Mouse (Mus musculus) stomach, embryonic 15.5 days (tissue): ENCODE data around the gene Fcgrt. TPM values are rescaled to one million over a fixed set of nuclear protein-coding genes. Genes with fewer than 3 reads are reported as not detected.
A peak's percentile ranks its signal among the peaks of the same experiment; 100 is the strongest.

Experiments used
- ATAC-seq: fragments of 200-750 bp; cut with Nextera tagmentation; 2 replicates; pipeline ENCODE4 v1.8.0; 2017; ENCODE audit warnings: low read depth, moderate number of reproducible peaks, moderate TSS enrichment; ENCODE audit not compliant: insufficient read depth, low FRiP score
- H3K27ac ChIP-seq: fragments of 300-500 bp; sonication (generic); 2 replicates; pipeline ENCODE4 v1.5.1; 2015; ENCODE audit warnings: mild to moderate bottlenecking, inconsistent platforms
- H3K27me3 ChIP-seq: fragments of 300-500 bp; sonication (generic); replicated peaks from 2 replicates; pipeline ENCODE4 v1.6.1; 2015; ENCODE audit warnings: inconsistent platforms
- H3K36me3 ChIP-seq: fragments of 300-500 bp; sonication (generic); 2 replicates; pipeline ENCODE4 v1.6.1; 2015; ENCODE audit warnings: inconsistent platforms
- H3K4me1 ChIP-seq: fragments of 300-500 bp; sonication (generic); 2 replicates; pipeline ENCODE4 v1.6.1; 2015; ENCODE audit warnings: inconsistent platforms
- H3K4me2 ChIP-seq: fragments of 300-500 bp; sonication (generic); 2 replicates; pipeline ENCODE4 v1.6.1; 2015; ENCODE audit warnings: mild to moderate bottlenecking, inconsistent platforms
- H3K4me3 ChIP-seq: fragments of 300-500 bp; sonication (generic); replicated peaks from 2 replicates; pipeline ENCODE4 v1.5.1; 2015; ENCODE audit warnings: inconsistent platforms
- H3K9ac ChIP-seq: fragments of 300-500 bp; sonication (generic); 2 replicates; pipeline ENCODE4 v1.6.1; 2015; ENCODE audit warnings: inconsistent platforms
- H3K9me3 ChIP-seq: fragments of 300-500 bp; sonication (generic); 2 replicates; pipeline ENCODE4 v1.6.1; 2016; ENCODE audit warnings: inconsistent platforms
- WGBS: fragments of 180-500 bp; shearing (Covaris S2); methylation state at CpG from one replicate; pipeline ENCODE4 v1.1.7; 2015; 5-methylcytosine and 5-hydroxymethylcytosine counted together
- microRNA counts: library from miRNA; unstranded; fragments of <30 nt; microRNA quantifications from one replicate; lab custom pipeline; 2016
- microRNA-seq: library from miRNA; unstranded; fragments of <30 nt; microRNA quantifications from one replicate; pipeline ENCODE4, GENCODE M21; 2016
- polyA plus RNA-seq: library from polyadenylated mRNA; unstranded; fragments of >200 nt; fragmentation: Nextera tagmentation; extraction: Ambion mirVana; gene quantifications from 2 replicates; pipeline ENCODE4 v1.2.1, GENCODE M21; 2015

Fcgrt gene
- polyA plus RNA-seq, 1 experiment from 2014 or later: 92.1 TPM

DNA sequence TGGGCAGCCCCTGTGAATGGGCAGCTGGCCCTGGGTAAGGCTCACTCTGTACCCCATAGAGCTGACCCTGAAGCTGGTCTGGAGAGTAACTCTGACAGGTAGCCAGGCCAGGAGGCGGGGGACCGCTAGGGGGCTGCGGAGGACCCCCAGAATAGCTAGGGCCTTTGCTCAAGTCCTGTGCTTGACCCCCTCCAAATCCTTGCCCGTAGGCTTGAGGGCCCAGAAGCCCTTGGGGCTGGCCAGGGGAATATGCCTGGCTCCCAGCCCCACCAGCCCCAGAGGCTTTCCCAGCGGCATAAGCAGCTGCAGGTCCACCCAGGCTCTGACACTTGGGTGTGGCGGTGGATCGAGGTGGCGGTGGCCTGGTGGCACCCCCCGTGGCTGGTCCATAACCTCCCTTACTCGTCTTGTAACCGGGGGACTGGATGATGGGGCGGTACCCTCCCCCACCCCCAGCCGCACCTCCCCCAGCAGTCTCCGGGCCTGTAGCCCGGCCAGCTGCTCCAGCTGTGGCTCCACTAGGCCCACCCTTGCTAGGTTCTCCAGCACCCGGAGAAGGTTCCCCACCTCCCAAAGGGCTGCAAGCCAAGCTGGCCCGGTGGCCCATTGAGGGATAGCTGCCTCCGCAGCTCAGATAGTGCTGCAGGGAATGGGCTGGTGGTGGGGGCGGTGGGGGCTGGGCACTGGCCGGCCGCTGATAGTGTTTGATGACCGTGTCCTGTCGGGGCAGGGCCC, 54.6 kb downstream of the Fcgrt start:
- no peak overlapping the region for H3K27ac ChIP-seq
- peaks cover 60% of the 10 kb centered on the region for H3K36me3 ChIP-seq
- WGBS: 92% methylated on average over 23 of the region's 23 CpGs
- no peaks in the 10 kb centered on the region for H3K9me3 ChIP-seq
- no peaks in the 10 kb centered on the region for H3K27me3 ChIP-seq
- H3K4me1 ChIP-seq: peaks cover 17% of the 10 kb centered on the region
- no peak overlapping the region for H3K4me3 ChIP-seq
- ATAC-seq: no peak
- no peak overlapping the region for H3K9ac ChIP-seq
- H3K4me2 ChIP-seq: no peak overlapping the region

DNA sequence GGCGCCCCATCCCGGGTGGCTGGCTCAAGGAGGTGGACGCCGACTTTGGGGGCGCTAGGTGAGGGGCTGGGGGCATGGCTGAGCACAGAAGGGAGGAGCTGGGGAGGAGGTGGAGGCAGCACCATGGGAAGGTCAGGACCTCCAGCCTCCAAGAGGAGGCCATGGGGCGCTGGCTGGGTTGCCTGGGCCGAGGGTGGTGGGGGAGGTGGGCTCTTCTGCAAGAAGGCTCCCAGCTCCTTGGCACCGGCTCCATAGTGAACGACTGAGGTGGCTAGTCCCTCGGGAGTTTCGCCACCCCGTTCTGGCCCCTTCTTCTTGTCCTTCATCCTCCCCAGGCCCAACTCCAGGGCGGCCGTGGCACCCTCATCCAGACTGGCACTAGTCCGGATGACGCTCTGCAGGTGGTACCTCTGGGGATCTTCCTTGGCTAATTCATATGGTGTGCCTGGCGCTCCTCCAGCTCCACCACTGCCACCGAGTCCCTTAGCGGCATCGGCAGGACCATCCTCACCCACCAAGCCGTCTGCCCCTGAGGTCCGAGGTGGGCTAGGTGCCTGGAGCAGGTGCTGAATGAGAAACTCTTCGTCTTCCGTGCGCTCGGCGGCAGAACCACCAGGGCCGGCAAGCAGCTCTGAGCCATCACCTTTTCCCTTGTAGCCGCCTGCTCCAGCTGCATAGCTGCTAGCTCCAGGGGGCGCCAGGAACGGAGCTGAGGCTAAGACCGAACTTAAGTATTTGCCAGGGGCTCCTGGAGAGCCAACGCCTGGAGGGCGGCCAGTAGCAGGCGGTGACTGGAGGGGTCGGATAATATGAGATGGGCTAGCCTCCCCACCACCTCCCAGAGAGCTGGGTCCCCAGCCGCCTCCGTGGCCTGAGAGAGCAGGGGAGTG, 55.4 kb downstream of the Fcgrt start:
- Histone ChIP-seq H3K9ac (no peak overlapping the region), H3K36me3 (peaks cover 67% of the 10 kb centered on the region), H3K27me3 (no peaks in the 10 kb centered on the region), H3K4me2 (no peak overlapping the region), H3K4me1 (peaks cover 17% of the 10 kb centered on the region), H3K4me3 (no peak overlapping the region), H3K9me3 (no peaks in the 10 kb centered on the region), H3K27ac (no peak overlapping the region)
- 92% methylated on average over 36 of the region's 38 CpGs for WGBS
- no peak for ATAC-seq

DNA sequence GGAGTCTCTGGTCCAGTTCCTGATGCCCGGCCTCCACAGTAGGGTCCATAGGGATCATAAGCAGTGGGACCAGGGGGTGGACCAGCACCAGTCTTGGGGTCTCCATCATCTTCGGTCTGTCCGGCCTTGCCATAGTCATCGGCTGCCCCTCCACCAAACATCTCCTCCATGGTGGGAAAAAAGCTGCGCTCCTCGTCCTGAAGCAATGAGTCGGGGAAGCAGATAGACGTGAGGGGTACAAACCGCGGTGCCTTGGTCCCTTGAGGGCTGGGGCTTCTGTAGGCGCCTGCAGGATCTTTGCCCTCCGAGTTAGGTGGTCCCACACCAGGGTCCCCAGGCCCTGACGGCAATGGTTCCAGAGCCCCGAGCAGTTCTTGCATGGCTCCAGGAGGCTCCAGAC, 56.2 kb downstream of the Fcgrt start:
- ATAC-seq: no peak
- no peak overlapping the region for H3K27ac ChIP-seq
- H3K36me3 ChIP-seq: peaks cover 75% of the 10 kb centered on the region
- H3K9me3 ChIP-seq: no peaks in the 10 kb centered on the region
- H3K4me3 ChIP-seq: no peak overlapping the region
- 93% methylated on average over 14 of the region's 14 CpGs for WGBS
- H3K27me3 ChIP-seq: no peaks in the 10 kb centered on the region
- H3K9ac ChIP-seq: no peak overlapping the region
- no peak overlapping the region for H3K4me2 ChIP-seq
- peaks cover 17% of the 10 kb centered on the region for H3K4me1 ChIP-seq

DNA sequence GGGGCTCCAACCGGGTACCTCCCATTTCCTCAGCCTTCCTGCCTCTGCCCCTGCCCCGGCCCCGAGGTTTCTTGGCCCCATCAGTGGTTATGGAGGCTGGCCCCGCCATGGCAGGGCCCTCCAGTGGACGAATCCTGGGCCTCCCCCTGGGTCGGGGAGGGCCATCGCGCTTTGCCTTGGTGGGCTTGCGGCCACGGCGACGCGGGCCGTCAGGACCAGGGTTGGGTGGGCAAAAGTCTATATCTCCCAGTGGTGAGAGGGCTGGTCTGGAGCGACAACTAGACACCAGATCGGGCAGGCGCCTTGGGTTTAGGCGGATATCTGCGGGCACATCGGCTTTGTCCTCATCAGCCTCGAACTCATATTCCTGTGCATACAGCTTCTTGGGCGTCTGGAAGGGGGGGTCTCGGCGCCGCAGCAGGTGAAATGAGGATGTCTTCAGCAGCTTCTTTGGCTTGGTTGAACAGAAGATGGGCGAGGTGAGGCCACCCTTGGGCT, 56.7 kb downstream of the Fcgrt start:
- no peak overlapping the region for H3K9ac ChIP-seq
- H3K27ac ChIP-seq: no peak overlapping the region
- H3K4me1 ChIP-seq: peaks cover 12% of the 10 kb centered on the region
- H3K27me3 ChIP-seq: no peaks in the 10 kb centered on the region
- H3K4me3 ChIP-seq: no peak overlapping the region
- no peaks in the 10 kb centered on the region for H3K9me3 ChIP-seq
- 94% methylated on average over 26 of the region's 26 CpGs for WGBS
- H3K36me3 ChIP-seq: peaks cover 75% of the 10 kb centered on the region
- no peak for ATAC-seq
- H3K4me2 ChIP-seq: no peak overlapping the region

DNA sequence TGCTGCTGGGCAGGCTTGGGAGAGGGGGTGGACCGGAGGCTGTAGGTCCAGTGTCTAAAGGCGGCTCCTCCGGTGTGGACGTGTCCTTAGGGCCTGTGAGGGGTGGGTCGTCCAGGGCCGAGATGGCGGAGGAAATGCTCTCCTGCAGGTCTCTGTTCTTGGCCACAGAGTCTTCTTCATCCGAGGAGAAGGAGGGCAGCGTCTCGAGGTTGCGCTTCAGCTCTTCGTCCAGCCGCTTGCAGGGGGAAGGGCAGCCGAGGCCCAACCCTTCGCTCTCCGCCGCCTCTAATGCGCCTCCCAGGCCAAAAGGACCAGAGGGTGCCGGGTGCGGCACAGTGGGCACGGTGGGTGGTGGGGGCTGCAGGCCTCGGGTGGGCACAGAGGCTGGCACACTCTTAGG, 57.9 kb downstream of the Fcgrt start:
- no peak for ATAC-seq
- H3K27ac ChIP-seq: no peak overlapping the region
- no peak overlapping the region for H3K4me3 ChIP-seq
- WGBS: 90% methylated on average over 22 of the region's 22 CpGs
- no peaks in the 10 kb centered on the region for H3K27me3 ChIP-seq
- no peaks in the 10 kb centered on the region for H3K9me3 ChIP-seq
- no peak overlapping the region for H3K9ac ChIP-seq
- H3K4me1 ChIP-seq: 0 out of 2 replicates have a peak, but pooled peaks cover 2% of the 10 kb centered on the region
- no peak overlapping the region for H3K4me2 ChIP-seq
- peaks cover 79% of the 10 kb centered on the region for H3K36me3 ChIP-seq

DNA sequence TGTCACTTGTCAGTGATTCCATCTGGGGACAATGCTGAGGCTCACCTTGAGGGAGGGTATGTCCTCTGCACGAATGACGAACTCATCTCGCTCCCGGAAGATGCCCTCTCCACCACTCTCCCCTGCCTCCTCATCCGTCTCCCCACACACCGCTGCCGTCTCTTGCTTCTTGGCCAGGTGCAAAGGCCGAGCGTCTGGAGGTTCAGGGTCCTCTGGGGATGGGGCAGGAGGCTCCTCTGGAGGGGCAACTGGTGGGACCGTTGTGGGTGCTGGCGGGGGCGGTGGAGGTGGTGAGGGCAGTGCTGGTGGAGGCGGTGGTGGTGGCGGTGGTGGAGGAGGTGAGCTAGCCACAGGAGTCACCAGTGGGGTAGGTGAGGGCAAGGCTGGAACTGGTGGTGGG, 60.3 kb downstream of the Fcgrt start:
- no peaks in the 10 kb centered on the region for H3K9me3 ChIP-seq
- no peaks in the 10 kb centered on the region for H3K4me1 ChIP-seq
- H3K27me3 ChIP-seq: no peaks in the 10 kb centered on the region
- H3K4me3 ChIP-seq: no peak overlapping the region
- H3K27ac ChIP-seq: no peak overlapping the region
- WGBS: 93% methylated on average over 14 of the region's 14 CpGs
- H3K4me2 ChIP-seq: no peak overlapping the region
- no peak overlapping the region for H3K9ac ChIP-seq
- ATAC-seq: no peak
- H3K36me3 ChIP-seq: peaks cover 72% of the 10 kb centered on the region

MicroRNAs within 50 kb of the gene (microRNA counts, 519-probe panel; counts per million panel counts)
- 2,576 counts per million, percentile 61 among the panel's probes with 10 or more counts for microRNA mmu-miR-150 (lab: Ali Mortazavi, UCI)

Small RNA genes within 50 kb of the gene (microRNA-seq; reads per million reads assigned to microRNA genes)
- gene Mir150 (20.5 reads per million, percentile 32 among the genes with 10 or more reads in this experiment), gene Mir5121 (9.5 reads per million, percentile 24 among the genes with 10 or more reads in this experiment)

Other genes with a start within 250 kb of the Fcgrt start
- 25.5 and 32.7 TPM in 2 replicates for gene Pnkp, start 246.7 kb downstream of the Fcgrt start, polyA plus RNA-seq
- 291 and 320 TPM in 2 replicates for gene Ptov1, start 234.1 kb downstream of the Fcgrt start, polyA plus RNA-seq
- 88.7 and 91.0 TPM in 2 replicates for gene Med25, start 211.1 kb downstream of the Fcgrt start, polyA plus RNA-seq
- gene Fuz, start 207.8 kb downstream of the Fcgrt start, polyA plus RNA-seq: 22.2 and 24.2 TPM in 2 replicates
- gene Ap2a1, start 174.4 kb downstream of the Fcgrt start, polyA plus RNA-seq: 61.5 and 61.6 TPM in 2 replicates
- 0.09 and 0.14 TPM in 2 replicates for gene Tsks, start 160.6 kb downstream of the Fcgrt start, polyA plus RNA-seq
- 19.3 and 19.4 TPM in 2 replicates for gene Cpt1c, start 129.0 kb downstream of the Fcgrt start, polyA plus RNA-seq
- 396 and 430 TPM in 2 replicates for gene Prmt1, start 117.3 kb downstream of the Fcgrt start, polyA plus RNA-seq
- 89.5 and 94.4 TPM in 2 replicates for gene Irf3, start 106.2 kb downstream of the Fcgrt start, polyA plus RNA-seq
- gene Bcl2l12, start 105.1 kb downstream of the Fcgrt start, polyA plus RNA-seq: 47.3 and 47.7 TPM in 2 replicates
- 32.4 and 39.3 TPM in 2 replicates for gene Scaf1, start 87.5 kb downstream of the Fcgrt start, polyA plus RNA-seq
- 58.0 and 59.8 TPM in 2 replicates for gene Rras, start 85.9 kb downstream of the Fcgrt start, polyA plus RNA-seq
- 9.1 and 9.6 TPM in 2 replicates for gene Prr12, start 51.0 kb downstream of the Fcgrt start, polyA plus RNA-seq
- gene Nosip, start 41.4 kb downstream of the Fcgrt start, polyA plus RNA-seq: 52.8 and 55.5 TPM in 2 replicates
- 20.5 and 24.7 TPM in 2 replicates for gene Prrg2, start 41.2 kb downstream of the Fcgrt start, polyA plus RNA-seq
- gene Rcn3, start 11.6 kb downstream of the Fcgrt start, polyA plus RNA-seq: 320 and 325 TPM in 2 replicates
- 1,420 and 1,462 TPM in 2 replicates for gene Rps11, start 20.6 kb upstream of the Fcgrt start, polyA plus RNA-seq
- 1,296 and 1,308 TPM in 2 replicates for gene Rpl13a, start 24.9 kb upstream of the Fcgrt start, polyA plus RNA-seq
- 0.42 TPM in 1 of 2 replicates, not detected in the other for gene Gm45713, start 32.4 kb upstream of the Fcgrt start, polyA plus RNA-seq
- gene Flt3l, start 32.6 kb upstream of the Fcgrt start, polyA plus RNA-seq: 2.2 and 2.5 TPM in 2 replicates
- gene Pih1d1, start 50.5 kb upstream of the Fcgrt start, polyA plus RNA-seq: 80.3 and 90.0 TPM in 2 replicates
- gene Aldh16a1, start 50.7 kb upstream of the Fcgrt start, polyA plus RNA-seq: 49.3 and 58.7 TPM in 2 replicates
- 0.13 TPM in 1 of 2 replicates, not detected in the other for gene Slc17a7, start 60.1 kb upstream of the Fcgrt start, polyA plus RNA-seq
- gene Gfy, start 75.7 kb upstream of the Fcgrt start, polyA plus RNA-seq: not detected in 2 replicates
- gene Pth2, start 77.1 kb upstream of the Fcgrt start, polyA plus RNA-seq: not detected in 2 replicates
- 0.55 and 0.64 TPM in 2 replicates for gene Ccdc155, start 101.0 kb upstream of the Fcgrt start, polyA plus RNA-seq
- gene Dkkl1, start 108.3 kb upstream of the Fcgrt start, polyA plus RNA-seq: 1.1 and 1.4 TPM in 2 replicates
- 123 and 141 TPM in 2 replicates for gene Tead2, start 111.9 kb upstream of the Fcgrt start, polyA plus RNA-seq
- 4.2 and 7.1 TPM in 2 replicates for gene Cd37, start 135.3 kb upstream of the Fcgrt start, polyA plus RNA-seq
- gene Slc6a16, start 137.2 kb upstream of the Fcgrt start, polyA plus RNA-seq: not detected in 2 replicates
- gene Slc6a21, start 173.7 kb upstream of the Fcgrt start, polyA plus RNA-seq: not detected in 2 replicates
- 23.9 and 26.9 TPM in 2 replicates for gene Trpm4, start 229.9 kb upstream of the Fcgrt start, polyA plus RNA-seq
- 1.4 and 1.5 TPM in 2 replicates for gene Hrc, start 231.4 kb upstream of the Fcgrt start, polyA plus RNA-seq